ENCODE assay signal across 29 mouse cellular contexts in the genomic region with DNA sequence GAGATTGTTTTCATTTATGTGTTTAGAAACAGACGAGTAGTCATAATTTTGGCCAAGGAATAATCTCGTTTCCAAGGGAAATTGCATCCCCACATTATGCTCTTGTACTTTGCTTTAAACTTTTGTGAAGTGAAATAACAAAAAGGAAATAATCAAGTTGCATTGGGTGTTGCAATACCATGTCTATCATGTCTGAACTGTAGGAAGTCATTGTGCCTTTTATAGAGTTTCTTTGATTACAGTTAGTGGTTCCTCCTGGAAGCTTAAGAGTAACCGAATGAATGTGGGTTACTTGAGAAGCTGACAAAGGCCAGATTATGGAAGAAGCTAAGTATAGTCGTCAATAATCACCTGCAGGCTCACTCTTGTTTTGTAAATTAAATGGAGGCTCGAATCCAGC. TPM values are rescaled to one million over a fixed set of nuclear protein-coding genes. Genes with fewer than 3 reads are reported as not detected.
DNase-seq lines count a peak whose midpoint lies in the region; ATAC-seq and TF ChIP-seq lines count a peak whose summit lies in the region.
"Had no signal": no experiment of that assay in that cellular context is flagged by ENCODE, and none has a peak within 500 bp of the region (broad histone marks: within the 10 kb centered on the region; RNA-seq: fewer than 3 reads in every experiment).

No protein-coding gene starts in this region.

- ATAC-seq in heart, postnatal 0 days (ENCODE audit: insufficient read depth, low read depth): no peak
- ATAC-seq in granulocyte monocyte progenitor cell, adult 5-6 weeks (replicated peaks; ENCODE audit: poor library complexity, severe bottlenecking): peak; percentile 86
- 0 out of 2 replicates have a peak, but pooled peaks have one; percentile 31 for ATAC-seq in monocyte, adult 5-6 weeks (replicated peaks; ENCODE audit: insufficient number of reproducible peaks, low FRiP score, low TSS enrichment, poor library complexity, severe bottlenecking)
- ATAC-seq: forebrain, embryonic 14.5 days; forebrain, postnatal 0 days; hindbrain, embryonic 16.5 days; inflammation-experienced regulatory T-cells, adult 6 months; Patski had no signal

- no peak for TF ChIP-seq CTCF in heart, postnatal 0 days (IDR thresholded peaks at IDR 0.05; ENCODE audit: low read depth)

- DNase-seq in heart, adult 11 months: peak; percentile 14
- no peak for DNase-seq in heart, postnatal 4 days
- DNase-seq in heart, postnatal 0 days (ENCODE audit: low spot score): no peak
- DNase-seq in heart, postnatal 36 days: no peak
- DNase-seq in right cerebral cortex, postnatal 4 days: no peak
- DNase-seq in layer of hippocampus, postnatal 25 days (ENCODE audit: extremely low spot score in 1 of 2, low spot score in 1 of 2): no peak
- DNase-seq: adrenal gland, postnatal 10 days; adrenal gland, postnatal 36 days; B cell, adult 2 months; cerebellum, adult 18-20 months; cerebellum, adult 9-10 months; cerebellum, postnatal 14 days; forebrain, postnatal 0 days; gastrocnemius, adult 2 months; gastrocnemius, postnatal 14 days; heart, adult 2 months had no signal

- no peak overlapping the region for H3K4me2 ChIP-seq in heart, postnatal 0 days (ENCODE audit: low read depth, low read length)
- H3K4me2 ChIP-seq: embryonic facial prominence, embryonic 12.5 days; embryonic facial prominence, embryonic 15.5 days; heart, embryonic 11.5 days; heart, embryonic 15.5 days; hindbrain, embryonic 12.5 days had no signal

- H3K9me3 ChIP-seq in heart, postnatal 0 days (replicated peaks; ENCODE audit: control insufficient read depth, low read length): no peaks in the 10 kb centered on the region
- H3K9me3 ChIP-seq: embryonic facial prominence, embryonic 12.5 days; embryonic facial prominence, embryonic 15.5 days; G1E; heart, embryonic 15.5 days; hindbrain, embryonic 12.5 days had no signal

- intact Hi-C loops in heart, postnatal 36 days (cut with DNase I): no loop called here

- peaks cover 41% of the 10 kb centered on the region for H3K4me1 ChIP-seq in heart, postnatal 0 days (ENCODE audit: control insufficient read depth, insufficient read depth)
- H3K4me1 ChIP-seq: hindbrain, embryonic 12.5 days had no signal

- H3K9ac ChIP-seq in heart, postnatal 0 days (replicated peaks; ENCODE audit: low read depth, low read length): no peak overlapping the region
- H3K9ac ChIP-seq: embryonic facial prominence, embryonic 12.5 days; embryonic facial prominence, embryonic 15.5 days; forebrain, postnatal 0 days; heart, embryonic 15.5 days; hindbrain, embryonic 12.5 days had no signal

- TF ChIP-seq EP300 in heart, postnatal 0 days (IDR thresholded peaks at IDR 0.05; ENCODE audit: low read depth): no peak

- no peaks in the 10 kb centered on the region for H3K27me3 ChIP-seq in heart, postnatal 0 days (ENCODE audit: control insufficient read depth, insufficient read depth, low read length)
- H3K27me3 ChIP-seq: CH12.LX; embryonic facial prominence, embryonic 12.5 days; embryonic facial prominence, embryonic 15.5 days; heart, embryonic 15.5 days; hindbrain, embryonic 12.5 days; Patski had no signal

- WGBS in heart, postnatal 0 days: 67% methylated on average over 5 of the region's 5 CpGs

- H3K4me3 ChIP-seq in heart, postnatal 0 days (ENCODE audit: low read depth, low read length): no peak overlapping the region
- H3K4me3 ChIP-seq: embryonic facial prominence, embryonic 12.5 days; embryonic facial prominence, embryonic 15.5 days; gastrocnemius, adult 2 months; heart, adult 2 months; heart, embryonic 15.5 days; hindbrain, embryonic 12.5 days had no signal

- no peaks in the 10 kb centered on the region for H3K36me3 ChIP-seq in heart, postnatal 0 days (replicated peaks; ENCODE audit: control insufficient read depth, insufficient read depth, low read length)
- H3K36me3 ChIP-seq: embryonic facial prominence, embryonic 12.5 days; embryonic facial prominence, embryonic 15.5 days; heart, embryonic 15.5 days; hindbrain, embryonic 12.5 days had no signal

- peak overlapping the region; percentile 2; the same call in 1 of the 2 replicates for H3K27ac ChIP-seq in heart, postnatal 0 days (ENCODE audit: low read depth)
- H3K27ac ChIP-seq: embryonic facial prominence, embryonic 12.5 days; embryonic facial prominence, embryonic 15.5 days; gastrocnemius, adult 2 months; heart, adult 2 months; hindbrain, embryonic 12.5 days had no signal

RNA-seq across cellular contexts. Expression of a gene that starts 16.9 kb away (rescaled TPM):
- 100 to 1,000 TPM in 1 of 2 experiments, 10 to 100 TPM in 1; 99.0 to 102 TPM for total RNA-seq in heart, postnatal 4 days (2021)
- 62.1 and 78.8 TPM in 2 replicates for total RNA-seq in heart, postnatal 0 days (2014; rRNA removed; ENCODE audit: low replicate concordance)
- polyA plus RNA-seq in heart, postnatal 0 days (2015; fragmentation: Nextera tagmentation; extraction: Ambion mirVana): 81.2 and 82.9 TPM in 2 replicates
- 10 to 100 TPM; 45.2 to 48.6 TPM for total RNA-seq in heart, postnatal 36 days (2021)
- total RNA-seq in granulocyte monocyte progenitor cell, adult 5-6 weeks (2014; fragmentation: Nextera tagmentation): 30.2 and 57.5 TPM in 2 replicates
- total RNA-seq in granulocyte monocyte progenitor cell, adult 5-6 weeks (2017): 39.5 and 43.3 TPM in 2 replicates
- total RNA-seq in monocyte, adult 5-6 weeks (2017): 301 to 321 TPM (median 307 TPM) in 3 replicates
- 100 to 1,000 TPM; 115 to 125 TPM for total RNA-seq in layer of hippocampus, postnatal 25 days (2021)
